Mouse (Mus musculus) MEL (cell line): ENCODE measurements at regions not wholly inside any gene's neighbourhood (a gene's known extent, or its start where the extent isn't known, plus 50 kb on each side); places are given as distances from the start of the nearest gene placed in this dataset.

Experiments
- DNase-seq: peaks from one replicate; pipeline ENCODE4 v3.0.0; 2011; ENCODE audit warnings: low read depth, low spot score
- H3K27ac ChIP-seq: 2 replicates; pipeline ENCODE4 v1.5.1; 2012; ENCODE audit warnings: low read depth, mild to moderate bottlenecking, control low read depth, low read length, moderate library complexity; ENCODE audit not compliant: control insufficient read depth
- H3K27me3 ChIP-seq, 2 experiments: fragments of 150-350 bp in 1 of 2; sonication (generic) in 1 of 2; 2 replicates each; pipeline ENCODE4 v1.6.1; 2012; ENCODE audit warnings: low read length in 2 of 2, mild to moderate bottlenecking in 2 of 2, improper control_type of control experiment in 1 of 2, moderate library complexity in 1 of 2; ENCODE audit not compliant: insufficient read depth in 2 of 2, control insufficient read depth in 1 of 2
- H3K36me3 ChIP-seq, 2 experiments: 2 replicates each; pipeline ENCODE4 v1.6.1; 2012 to 2014; ENCODE audit warnings: low read length in 2 of 2, improper control_type of control experiment in 1 of 2, inconsistent platforms in 1 of 2, mild to moderate bottlenecking in 1 of 2; ENCODE audit not compliant: insufficient read depth in 2 of 2, control insufficient read depth in 1 of 2
- H3K4me1 ChIP-seq, 2 experiments: fragments of 150-350 bp in 1 of 2; sonication (generic) in 1 of 2; 2 replicates each; pipeline ENCODE4 v1.6.1; 2012; ENCODE audit warnings: low read length in 2 of 2, improper control_type of control experiment in 1 of 2, mild to moderate bottlenecking in 1 of 2; ENCODE audit not compliant: insufficient read depth in 2 of 2, control insufficient read depth in 1 of 2
- H3K4me3 ChIP-seq, 2 experiments: fragments of 150-350 bp in 1 of 2; sonication (generic) in 1 of 2; 2 replicates each; pipeline ENCODE4 v1.5.1; 2012; ENCODE audit warnings: low read depth in 2 of 2, low read length in 2 of 2, mild to moderate bottlenecking in 2 of 2, moderate library complexity in 2 of 2, control low read depth in 1 of 2, improper control_type of control experiment in 1 of 2; ENCODE audit not compliant: control insufficient read depth in 1 of 2, insufficient read depth in 1 of 2
- H3K79me2 ChIP-seq: 2 replicates; pipeline ENCODE4 v1.6.1; 2012; ENCODE audit warnings: mild to moderate bottlenecking, low read length, moderate library complexity; ENCODE audit not compliant: control insufficient read depth, poor library complexity, insufficient read depth
- H3K9ac ChIP-seq: 2 replicates; pipeline ENCODE4 v1.6.1; 2012; ENCODE audit warnings: low read depth, mild to moderate bottlenecking, control low read depth, low read length, moderate library complexity; ENCODE audit not compliant: control insufficient read depth, poor library complexity, severe bottlenecking
- H3K9me3 ChIP-seq: fragments of 150-350 bp; sonication (generic); replicated peaks from 2 replicates; pipeline ENCODE4 v1.6.1; 2012; ENCODE audit warnings: mild to moderate bottlenecking, low read length, improper control_type of control experiment, moderate library complexity; ENCODE audit not compliant: insufficient read depth
- CHD2 ChIP-seq: IDR thresholded peaks from 2 replicates; pipeline ENCODE4 v1.6.1; 2011; ENCODE audit warnings: low read length, improper control_type of control experiment
- E2F4 ChIP-seq: IDR thresholded peaks from 2 replicates; pipeline ENCODE4 v1.6.1; 2011; ENCODE audit warnings: low read depth, low read length, improper control_type of control experiment, borderline replicate concordance
- ELF1 ChIP-seq: IDR thresholded peaks from 2 replicates; pipeline ENCODE4 v1.6.1; 2014; ENCODE audit warnings: low read depth, mild to moderate bottlenecking, inconsistent platforms, low read length, improper control_type of control experiment, moderate library complexity
- EP300 ChIP-seq, 2 experiments: IDR thresholded peaks; 2 replicates each; pipeline ENCODE4 v1.6.1; 2011; ENCODE audit warnings: improper control_type of control experiment in 2 of 2, low read length in 2 of 2, low read depth in 1 of 2, mild to moderate bottlenecking in 1 of 2
- ETS1 ChIP-seq: IDR thresholded peaks from 2 replicates; pipeline ENCODE4 v1.6.1; 2012; ENCODE audit warnings: low read depth, mild to moderate bottlenecking, inconsistent platforms, low read length, improper control_type of control experiment, moderate library complexity
- GABPA ChIP-seq: IDR thresholded peaks from 2 replicates; pipeline ENCODE4 v1.6.1; 2012; ENCODE audit warnings: low read depth, mild to moderate bottlenecking, inconsistent platforms, low read length, improper control_type of control experiment, moderate library complexity
- HCFC1 ChIP-seq: IDR thresholded peaks from 2 replicates; pipeline ENCODE4 v1.6.1; 2012; ENCODE audit warnings: low read depth, mild to moderate bottlenecking, inconsistent platforms, low read length, improper control_type of control experiment, moderate library complexity
- JUND ChIP-seq: IDR thresholded peaks from 2 replicates; pipeline ENCODE4 v1.6.1; 2011; ENCODE audit warnings: low read depth, mild to moderate bottlenecking, improper control_type of control experiment, low read length
- KAT2A ChIP-seq: conservative IDR thresholded peaks from 2 replicates; pipeline ENCODE4 v1.6.1; 2012; ENCODE audit warnings: low read depth, low read length, improper control_type of control experiment, inconsistent platforms
- MAZ ChIP-seq: IDR thresholded peaks from 2 replicates; pipeline ENCODE4 v1.6.1; 2012; ENCODE audit warnings: low read depth, mild to moderate bottlenecking, inconsistent platforms, low read length, improper control_type of control experiment
- MYB ChIP-seq: IDR thresholded peaks from 2 replicates; pipeline ENCODE4 v1.6.1; 2011; ENCODE audit warnings: mild to moderate bottlenecking, low read depth, low read length, improper control_type of control experiment
- MYC ChIP-seq: IDR thresholded peaks from 2 replicates; pipeline ENCODE4 v1.6.1; 2011; ENCODE audit warnings: low read depth, mild to moderate bottlenecking, low read length, improper control_type of control experiment, moderate library complexity
- NRF1 ChIP-seq: IDR thresholded peaks from 2 replicates; pipeline ENCODE4 v1.6.1; 2014; ENCODE audit warnings: low read depth, mild to moderate bottlenecking, inconsistent platforms, low read length, improper control_type of control experiment, moderate library complexity; ENCODE audit not compliant: poor library complexity, insufficient read depth, severe bottlenecking
- POLR2AphosphoS2 ChIP-seq: IDR thresholded peaks from 2 replicates; pipeline ENCODE4 v1.6.1; 2011; ENCODE audit warnings: low read length, improper control_type of control experiment
- RAD21 ChIP-seq: IDR thresholded peaks from 2 replicates; pipeline ENCODE4 v1.6.1; 2011; ENCODE audit warnings: mild to moderate bottlenecking, low read depth, low read length, improper control_type of control experiment
- SIN3A ChIP-seq: IDR thresholded peaks from 2 replicates; pipeline ENCODE4 v1.6.1; 2012; ENCODE audit warnings: low read length, improper control_type of control experiment, inconsistent platforms
- TAL1 ChIP-seq: IDR thresholded peaks from 2 replicates; pipeline ENCODE4 v1.6.1; 2012; ENCODE audit warnings: mild to moderate bottlenecking, inconsistent platforms, low read length, moderate library complexity, mixed read lengths
- TBP ChIP-seq: IDR thresholded peaks from 2 replicates; pipeline ENCODE4 v1.8.0; 2011; ENCODE audit warnings: low read depth, low read length, improper control_type of control experiment
- UBTF ChIP-seq: IDR thresholded peaks from 2 replicates; pipeline ENCODE4 v1.6.1; 2012; ENCODE audit warnings: low read depth, mild to moderate bottlenecking, inconsistent platforms, low read length, improper control_type of control experiment, moderate library complexity, borderline replicate concordance; ENCODE audit not compliant: insufficient read depth
- ZKSCAN1 ChIP-seq: IDR thresholded peaks from 2 replicates; pipeline ENCODE4 v1.6.1; 2012; ENCODE audit warnings: low read depth, mild to moderate bottlenecking, inconsistent platforms, low read length, improper control_type of control experiment, moderate library complexity
- ZMIZ1 ChIP-seq: IDR thresholded peaks from 2 replicates; pipeline ENCODE4 v1.6.1; 2012; ENCODE audit warnings: low read depth, mild to moderate bottlenecking, inconsistent platforms, low read length, improper control_type of control experiment, moderate library complexity
- ZNF384 ChIP-seq: IDR thresholded peaks from 2 replicates; pipeline ENCODE4 v1.6.1; 2012; ENCODE audit warnings: low read depth, mild to moderate bottlenecking, inconsistent platforms, low read length, improper control_type of control experiment

DNA sequence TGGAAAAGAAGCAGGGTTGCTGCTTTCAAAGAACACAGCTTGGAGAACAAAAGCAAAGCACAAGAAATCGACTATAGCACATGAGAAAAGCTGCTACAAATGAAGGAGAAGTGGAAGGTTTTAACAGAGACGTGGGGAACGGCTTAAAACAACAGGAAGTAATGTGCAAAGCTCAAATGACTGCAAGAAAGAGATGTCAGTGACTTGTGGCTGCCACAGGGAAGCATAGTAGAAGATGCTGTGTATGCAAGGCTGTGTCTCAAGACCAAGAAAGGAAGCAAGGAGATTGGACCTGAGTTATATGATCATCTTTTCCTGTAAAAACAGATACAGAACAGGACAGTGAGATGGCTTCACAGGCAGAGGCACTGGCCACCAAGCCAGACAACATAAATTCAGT is 154.6 kb upstream of the Supt20 start:
- H3K4me3 ChIP-seq: no peak overlapping the region
- no peaks in the 10 kb centered on the region for H3K4me1 ChIP-seq
- no peaks in the 10 kb centered on the region for H3K9me3 ChIP-seq
- no peaks in the 10 kb centered on the region for H3K27me3 ChIP-seq
- H3K27ac ChIP-seq: no peak overlapping the region
- H3K79me2 ChIP-seq: no peaks in the 10 kb centered on the region
- no peaks in the 10 kb centered on the region for H3K36me3 ChIP-seq
- no peak for TF ChIP-seq SIN3A
- no peak for TF ChIP-seq GABPA
- TF ChIP-seq TBP: no peak
- no peak for TF ChIP-seq HCFC1
- no peak for TF ChIP-seq ETS1
- H3K9ac ChIP-seq: no peak overlapping the region
- DNase-seq: no peak

DNA sequence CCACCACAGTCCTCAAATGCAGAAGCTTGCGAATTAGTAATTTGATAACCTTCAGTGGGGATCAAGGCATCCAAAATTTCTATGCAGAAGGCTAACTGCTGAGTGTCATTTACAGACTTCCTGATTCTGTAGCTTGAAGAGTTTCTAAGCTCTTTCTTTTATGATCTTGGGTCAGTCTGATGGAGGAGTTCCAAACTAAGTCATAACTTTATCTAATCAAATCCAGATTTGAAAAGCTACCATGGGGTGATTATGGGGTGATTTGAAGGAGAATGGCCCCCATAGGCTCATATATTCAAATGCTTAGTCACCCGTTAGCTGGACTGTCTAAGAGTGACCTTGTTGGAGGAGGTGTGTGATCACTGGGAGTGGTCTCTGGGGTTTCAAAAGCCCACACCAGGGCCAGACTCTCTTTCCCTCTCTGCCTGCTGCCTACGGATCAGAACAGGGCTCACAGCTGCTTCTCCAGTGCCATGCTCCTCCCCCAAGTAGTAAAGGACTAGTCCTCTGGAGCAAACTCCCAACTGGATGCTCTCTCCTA is 152.0 kb upstream of the Supt20 start:
- DNase-seq: no peak

DNA sequence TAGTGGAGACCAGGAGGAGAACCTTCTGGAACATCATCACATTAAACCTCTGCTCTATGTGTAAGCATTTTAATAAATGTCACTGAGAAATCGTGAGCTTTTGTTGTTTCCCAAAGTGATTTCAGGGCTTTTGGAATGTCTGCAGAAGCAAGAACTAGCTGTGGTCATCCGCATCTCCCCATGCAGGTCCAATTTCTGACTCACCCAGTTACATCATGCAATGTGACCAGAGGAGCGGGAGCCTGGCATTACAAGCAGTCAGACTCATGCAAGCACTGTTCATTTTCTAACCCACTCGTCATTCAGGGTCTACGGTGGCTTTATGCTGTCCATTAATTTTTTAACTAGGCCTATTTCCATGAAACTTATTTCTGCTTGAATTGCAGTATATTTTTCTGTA is 151.2 kb upstream of the Supt20 start:
- H3K4me3 ChIP-seq: no peak overlapping the region
- no peaks in the 10 kb centered on the region for H3K27me3 ChIP-seq
- DNase-seq: no peak
- TF ChIP-seq UBTF (no peak), ZKSCAN1 (no peak), MYC (no peak), ZNF384 (no peak)
- TF ChIP-seq, all 39 proteins: peak for 0
- H3K4me1 ChIP-seq: no peaks in the 10 kb centered on the region
- no peaks in the 10 kb centered on the region for H3K36me3 ChIP-seq
- H3K27ac ChIP-seq: no peak overlapping the region
- H3K79me2 ChIP-seq: no peaks in the 10 kb centered on the region
- no peaks in the 10 kb centered on the region for H3K9me3 ChIP-seq
- no peak overlapping the region for H3K9ac ChIP-seq

More for the DNA sequence above, 152.0 kb upstream of the Supt20 start:
- no peak for TF ChIP-seq MYC
- TF ChIP-seq CHD2: no peak
- TF ChIP-seq SIN3A: no peak
- TF ChIP-seq JUND: no peak
- no peak for TF ChIP-seq MYB
- no peak for TF ChIP-seq RAD21
- no peak for TF ChIP-seq ETS1
- no peak for TF ChIP-seq E2F4
- no peak for TF ChIP-seq KAT2A
- no peak for TF ChIP-seq POLR2AphosphoS2
- no peak for TF ChIP-seq NRF1
- no peak for TF ChIP-seq EP300 (IDR thresholded peaks at IDR 0.05; ENCODE audit: low read depth in 1 of 2, low read length in 2 of 2)
- TF ChIP-seq TAL1: no peak
- no peak for TF ChIP-seq UBTF
- TF ChIP-seq HCFC1: no peak
- no peak for TF ChIP-seq ZMIZ1
- no peak for TF ChIP-seq MAZ
- TF ChIP-seq ZKSCAN1: no peak
- TF ChIP-seq ELF1: no peak
- TF ChIP-seq, all 39 proteins: peak for 0
- Histone ChIP-seq H3K4me3 (no peak overlapping the region), H3K27ac (no peak overlapping the region), H3K36me3 (no peaks in the 10 kb centered on the region), H3K27me3 (no peaks in the 10 kb centered on the region), H3K9ac (no peak overlapping the region), H3K79me2 (no peaks in the 10 kb centered on the region), H3K4me1 (no peaks in the 10 kb centered on the region), H3K9me3 (no peaks in the 10 kb centered on the region)
